Mouse (Mus musculus) lung, embryonic 16.5 days (tissue): ENCODE measurements at regions not wholly inside any gene's neighbourhood (a gene's known extent, or its start where the extent isn't known, plus 50 kb on each side); places are given as distances from the start of the nearest gene placed in this dataset.
A peak's percentile ranks its signal among the peaks of the same experiment; 100 is the strongest.

ENCODE experiments used
- ATAC-seq: fragments of 200-750 bp; cut with Nextera tagmentation; 2 replicates; pipeline ENCODE4 v1.8.0; 2017; ENCODE audit warnings: low read depth, mild to moderate bottlenecking, moderate library complexity
- H3K27ac ChIP-seq: fragments of 300-500 bp; sonication (generic); 2 replicates; pipeline ENCODE4 v1.5.1; 2014; ENCODE audit warnings: mild to moderate bottlenecking, control low read depth, low read length
- H3K27me3 ChIP-seq: fragments of 300-500 bp; sonication (generic); 2 replicates; pipeline ENCODE4 v1.6.1; 2014; ENCODE audit warnings: low read depth, low read length, mixed read lengths; ENCODE audit not compliant: control insufficient read depth, insufficient read depth
- H3K36me3 ChIP-seq: fragments of 300-500 bp; sonication (generic); 2 replicates; pipeline ENCODE4 v1.6.1; 2014; ENCODE audit warnings: low read length; ENCODE audit not compliant: control insufficient read depth, insufficient read depth
- H3K4me1 ChIP-seq: fragments of 300-500 bp; sonication (generic); replicated peaks from 2 replicates; pipeline ENCODE4 v1.6.1; 2014; ENCODE audit warnings: low read length, mixed read lengths; ENCODE audit not compliant: control insufficient read depth, insufficient read depth
- H3K4me2 ChIP-seq: fragments of 300-500 bp; sonication (generic); 2 replicates; pipeline ENCODE4 v1.6.1; 2014; ENCODE audit warnings: low read depth, low read length, control low read depth
- H3K4me3 ChIP-seq: fragments of 300-500 bp; sonication (generic); 2 replicates; pipeline ENCODE4 v1.5.1; 2014; ENCODE audit warnings: mild to moderate bottlenecking, low read length, control low read depth
- H3K9ac ChIP-seq: fragments of 300-500 bp; sonication (generic); 2 replicates; pipeline ENCODE4 v1.6.1; 2014; ENCODE audit warnings: low read length, control low read depth
- H3K9me3 ChIP-seq: fragments of 300-500 bp; sonication (generic); 2 replicates; pipeline ENCODE4 v1.6.1; 2016; ENCODE audit warnings: low read length; ENCODE audit not compliant: control insufficient read depth
- WGBS: fragments of 180-500 bp; shearing (Covaris S2); extraction: QIAGEN DNeasy Blood & Tissue Kit; methylation state at CpG from one replicate; pipeline ENCODE4 v1.1.7; 2014; 5-methylcytosine and 5-hydroxymethylcytosine counted together

GRCm38 (mm10) chr11:17651389-17652156 is 302.1 kb downstream of the Etaa1 start:
- Histone ChIP-seq H3K4me3 (no peak overlapping the region), H3K36me3 (no peaks in the 10 kb centered on the region), H3K9ac (no peak overlapping the region), H3K27ac (no peak overlapping the region), H3K9me3 (no peaks in the 10 kb centered on the region), H3K4me1 (no peaks in the 10 kb centered on the region), H3K4me2 (no peak overlapping the region), H3K27me3 (no peaks in the 10 kb centered on the region)
- no peak for ATAC-seq
- 53% methylated on average over 4 of the region's 4 CpGs for WGBS

- ATAC-seq, result no peak
- Histone ChIP-seq H3K4me1 (no peaks in the 10 kb centered on the region), H3K9ac (no peak overlapping the region), H3K9me3 (no peaks in the 10 kb centered on the region), H3K27me3 (no peaks in the 10 kb centered on the region), H3K36me3 (no peaks in the 10 kb centered on the region), H3K4me3 (no peak overlapping the region), H3K4me2 (no peak overlapping the region), H3K27ac (no peak overlapping the region)
- WGBS, result 83% methylated on average over 2 of the region's 2 CpGs
Measured at GRCm38 (mm10) chr11:17655840-17656239, 297.8 kb downstream of the Etaa1 start.

- no peak overlapping the region for H3K4me2 ChIP-seq
- no peak overlapping the region for H3K4me3 ChIP-seq
- ATAC-seq, result no peak
- no peaks in the 10 kb centered on the region for H3K36me3 ChIP-seq
- H3K27ac ChIP-seq, result no peak overlapping the region
- no peaks in the 10 kb centered on the region for H3K4me1 ChIP-seq
- H3K27me3 ChIP-seq, result no peaks in the 10 kb centered on the region
- no peaks in the 10 kb centered on the region for H3K9me3 ChIP-seq
- no peak overlapping the region for H3K9ac ChIP-seq
- WGBS, result 88% methylated on average over 3 of the region's 3 CpGs
Measured at GRCm38 (mm10) chr11:17657720-17658119, 296.0 kb downstream of the Etaa1 start.

- H3K4me3 ChIP-seq, result no peak overlapping the region
- no peaks in the 10 kb centered on the region for H3K27me3 ChIP-seq
- ATAC-seq, result no peak
- H3K27ac ChIP-seq, result no peak overlapping the region
- H3K4me1 ChIP-seq, result no peaks in the 10 kb centered on the region
- H3K9me3 ChIP-seq, result no peaks in the 10 kb centered on the region
- no peaks in the 10 kb centered on the region for H3K36me3 ChIP-seq
- no peak overlapping the region for H3K4me2 ChIP-seq
- WGBS, result 82% methylated on average over 3 of the region's 3 CpGs
- H3K9ac ChIP-seq, result no peak overlapping the region
Measured at GRCm38 (mm10) chr11:17658289-17658688, 295.4 kb downstream of the Etaa1 start.

- Histone ChIP-seq H3K4me3 (no peak overlapping the region), H3K4me1 (no peaks in the 10 kb centered on the region), H3K27me3 (no peaks in the 10 kb centered on the region), H3K9me3 (no peaks in the 10 kb centered on the region), H3K9ac (no peak overlapping the region), H3K27ac (no peak overlapping the region), H3K36me3 (no peaks in the 10 kb centered on the region), H3K4me2 (no peak overlapping the region)
- no peak for ATAC-seq
- WGBS, result 85% methylated on average over 4 of the region's 4 CpGs
Measured at GRCm38 (mm10) chr11:17658717-17659116, 295.0 kb downstream of the Etaa1 start.

- WGBS, result 53% methylated on average over 5 of the region's 5 CpGs
- Histone ChIP-seq H3K4me3 (no peak overlapping the region), H3K9me3 (no peaks in the 10 kb centered on the region), H3K27me3 (no peaks in the 10 kb centered on the region), H3K27ac (no peak overlapping the region), H3K36me3 (no peaks in the 10 kb centered on the region), H3K4me1 (no peaks in the 10 kb centered on the region), H3K9ac (no peak overlapping the region), H3K4me2 (no peak overlapping the region)
- no peak for ATAC-seq
Measured at GRCm38 (mm10) chr11:17663893-17664292, 289.8 kb downstream of the Etaa1 start.

- WGBS, result 55% methylated on average over 11 of the region's 11 CpGs
- Histone ChIP-seq H3K27me3 (no peaks in the 10 kb centered on the region), H3K4me3 (no peak overlapping the region), H3K27ac (no peak overlapping the region), H3K36me3 (no peaks in the 10 kb centered on the region), H3K4me1 (no peaks in the 10 kb centered on the region), H3K9me3 (no peaks in the 10 kb centered on the region), H3K9ac (no peak overlapping the region), H3K4me2 (no peak overlapping the region)
- peak; percentile 31; the same call in 1 of the 2 replicates for ATAC-seq
Measured at GRCm38 (mm10) chr11:17665624-17666552, 287.8 kb downstream of the Etaa1 start.

- H3K4me1 ChIP-seq, result no peaks in the 10 kb centered on the region
- 67% methylated on average over 4 of the region's 4 CpGs for WGBS
- no peak overlapping the region for H3K4me3 ChIP-seq
- no peak for ATAC-seq
- H3K4me2 ChIP-seq, result no peak overlapping the region
- H3K9ac ChIP-seq, result no peak overlapping the region
- H3K27ac ChIP-seq, result no peak overlapping the region
- H3K27me3 ChIP-seq, result no peaks in the 10 kb centered on the region
- H3K36me3 ChIP-seq, result no peaks in the 10 kb centered on the region
- no peaks in the 10 kb centered on the region for H3K9me3 ChIP-seq
Measured at GRCm38 (mm10) chr11:17680998-17681397, 272.7 kb downstream of the Etaa1 start.

- Histone ChIP-seq H3K27me3 (no peaks in the 10 kb centered on the region), H3K4me3 (no peak overlapping the region), H3K36me3 (no peaks in the 10 kb centered on the region), H3K9ac (no peak overlapping the region), H3K27ac (no peak overlapping the region), H3K4me2 (no peak overlapping the region), H3K4me1 (peaks cover 3% of the 10 kb centered on the region; the same call in 1 of the 2 replicates), H3K9me3 (no peaks in the 10 kb centered on the region)
- 14% methylated on average over 4 of the region's 4 CpGs for WGBS
- peak; percentile 92 for ATAC-seq
Measured at GRCm38 (mm10) chr11:17685711-17686113, 268.0 kb downstream of the Etaa1 start.
